8 mouse cellular contexts compared by ENCODE assay signal in genomic region chr17:24687599-24687998, GRCm38 (mm10). TPM values are rescaled to one million over a fixed set of nuclear protein-coding genes. Genes with fewer than 3 reads are reported as not detected.
A peak's percentile ranks its signal among the peaks of the same experiment; 100 is the strongest.
DNase-seq lines count a peak whose midpoint lies in the region; ATAC-seq and TF ChIP-seq lines count a peak whose summit lies in the region.

No protein-coding gene starts in this region.

- H3K79me2 ChIP-seq in liver, adult 2 months (ENCODE audit: control insufficient read depth, insufficient read depth, low read length) = no peaks in the 10 kb centered on the region

- H3K4me3 ChIP-seq in liver, adult 2 months (ENCODE audit: insufficient read depth, low read depth, low read length) = peak overlapping the region; percentile 59; the same call in 1 of the 2 replicates
- peak overlapping the region; percentile 32 for H3K4me3 ChIP-seq in embryonic facial prominence, embryonic 14.5 days (ENCODE audit: low read depth, low read length)
- H3K4me3 ChIP-seq in intestine, embryonic 15.5 days (replicated peaks) = peak overlapping the region; percentile 39
- peak overlapping the region; percentile 19 for H3K4me3 ChIP-seq in neural tube, embryonic 14.5 days (ENCODE audit: low read depth, low read length)

- peak overlapping the region; percentile 13; the same call in 1 of the 2 replicates for H3K9ac ChIP-seq in liver, adult 2 months (ENCODE audit: low read depth, low read length)
- H3K9ac ChIP-seq in embryonic facial prominence, embryonic 14.5 days (ENCODE audit: low read depth, low read length) = peak overlapping the region; percentile 34
- peak overlapping the region; percentile 26; the same call in 1 of the 2 replicates for H3K9ac ChIP-seq in intestine, embryonic 15.5 days
- peak overlapping the region; percentile 25 for H3K9ac ChIP-seq in neural tube, embryonic 14.5 days (replicated peaks; ENCODE audit: low read depth, low read length)

- H3K27ac ChIP-seq in liver, adult 2 months (replicated peaks; ENCODE audit: insufficient read depth, low read depth, low read length) = no peak overlapping the region
- H3K27ac ChIP-seq in embryonic facial prominence, embryonic 14.5 days (replicated peaks; ENCODE audit: low read depth, low read length) = no peak overlapping the region
- no peak overlapping the region for H3K27ac ChIP-seq in intestine, embryonic 15.5 days
- H3K27ac ChIP-seq in neural tube, embryonic 14.5 days (ENCODE audit: low read depth, low read length) = no peak overlapping the region

- H3K4me1 ChIP-seq in liver, adult 2 months (ENCODE audit: control insufficient read depth, insufficient read depth, low read length) = peaks cover 6% of the 10 kb centered on the region; the same call in 1 of the 2 replicates
- H3K4me1 ChIP-seq in embryonic facial prominence, embryonic 14.5 days (ENCODE audit: control insufficient read depth, insufficient read depth, low read length) = peaks cover 9% of the 10 kb centered on the region
- peaks cover 21% of the 10 kb centered on the region for H3K4me1 ChIP-seq in intestine, embryonic 15.5 days (replicated peaks)
- peaks cover 15% of the 10 kb centered on the region; the same call in 1 of the 2 replicates for H3K4me1 ChIP-seq in neural tube, embryonic 14.5 days (ENCODE audit: control insufficient read depth, insufficient read depth, low read length)

- TF ChIP-seq CTCF in liver, adult 2 months (IDR thresholded peaks at IDR 0.05; ENCODE audit: low read depth, low read length) = no peak

- H3K36me3 ChIP-seq in liver, adult 2 months (ENCODE audit: control insufficient read depth, insufficient read depth, low read length) = no peaks in the 10 kb centered on the region
- H3K36me3 ChIP-seq in embryonic facial prominence, embryonic 14.5 days (ENCODE audit: control insufficient read depth, insufficient read depth, low read length) = peaks cover 9% of the 10 kb centered on the region; the same call in 1 of the 2 replicates
- H3K36me3 ChIP-seq in intestine, embryonic 15.5 days = no peaks in the 10 kb centered on the region
- H3K36me3 ChIP-seq in neural tube, embryonic 14.5 days (ENCODE audit: control insufficient read depth, insufficient read depth, low read length) = no peaks in the 10 kb centered on the region

- WGBS in liver, adult 2 months = 27% methylated on average over 23 of the region's 23 CpGs
- 18% methylated on average over 23 of the region's 23 CpGs for WGBS in embryonic facial prominence, embryonic 14.5 days
- WGBS in intestine, embryonic 15.5 days = 19% methylated on average over 23 of the region's 23 CpGs
- WGBS in neural tube, embryonic 14.5 days = 19% methylated on average over 23 of the region's 23 CpGs

- H3K27me3 ChIP-seq in liver, adult 2 months (ENCODE audit: control insufficient read depth, insufficient read depth, low read length) = peaks cover 6% of the 10 kb centered on the region
- H3K27me3 ChIP-seq in embryonic facial prominence, embryonic 14.5 days (replicated peaks; ENCODE audit: control insufficient read depth, insufficient read depth, low read length) = peaks cover 40% of the 10 kb centered on the region
- peaks cover 46% of the 10 kb centered on the region for H3K27me3 ChIP-seq in intestine, embryonic 15.5 days (replicated peaks)
- peaks cover 13% of the 10 kb centered on the region for H3K27me3 ChIP-seq in neural tube, embryonic 14.5 days (ENCODE audit: control insufficient read depth, insufficient read depth, low read length)

- DNase-seq in liver, adult 2 months (ENCODE audit: extremely low read depth, low read depth, low spot score) = no peak
- no peak for DNase-seq in liver
- DNase-seq in embryonic facial prominence, embryonic 14.5 days (ENCODE audit: low spot score) = no peak
- no peak for DNase-seq in urinary bladder, postnatal 14 days (ENCODE audit: low spot score)
- DNase-seq in adrenal gland, adult (ENCODE audit: inconsistent age in 2 of 2, low spot score in 1 of 2) = no peak

- ATAC-seq in embryonic facial prominence, embryonic 14.5 days (ENCODE audit: low read depth) = no peak
- no peak for ATAC-seq in intestine, embryonic 15.5 days
- ATAC-seq in neural tube, embryonic 14.5 days (ENCODE audit: low read depth) = no peak
- ATAC-seq in frontal cortex, adult (ENCODE audit: low TSS enrichment) = no peak

- peak overlapping the region; percentile 54 for H3K4me2 ChIP-seq in embryonic facial prominence, embryonic 14.5 days (ENCODE audit: low read depth, low read length)
- H3K4me2 ChIP-seq in intestine, embryonic 15.5 days (replicated peaks) = peak overlapping the region; percentile 79
- peak overlapping the region; percentile 72 for H3K4me2 ChIP-seq in neural tube, embryonic 14.5 days (ENCODE audit: low read depth, low read length)

- H3K9me3 ChIP-seq in embryonic facial prominence, embryonic 14.5 days (ENCODE audit: control insufficient read depth, low read length) = no peaks in the 10 kb centered on the region
- H3K9me3 ChIP-seq in intestine, embryonic 15.5 days = no peaks in the 10 kb centered on the region
- H3K9me3 ChIP-seq in neural tube, embryonic 14.5 days (ENCODE audit: control insufficient read depth, low read length) = no peaks in the 10 kb centered on the region

- TF ChIP-seq POLR2A in liver, adult 2 months (IDR thresholded peaks at IDR 0.05; ENCODE audit: extremely low read depth, insufficient read depth, low read length) = no peak

RNA-seq across cellular contexts. Expression of gene Syngr3, which starts 2.2 kb away (rescaled TPM):
- 0.09 and 0.13 TPM in 2 replicates for total RNA-seq in liver, adult 2 months (2014; rRNA removed)
- 0.10 TPM in 2 replicates for polyA plus RNA-seq in liver, adult 2 months (2012; rRNA removed)
- polyA plus RNA-seq in embryonic facial prominence, embryonic 14.5 days (2014; fragmentation: Nextera tagmentation; extraction: Ambion mirVana) = 7.7 and 8.2 TPM in 2 replicates
- 7.0 and 7.7 TPM in 2 replicates for polyA plus RNA-seq in intestine, embryonic 15.5 days (2015; fragmentation: Nextera tagmentation; extraction: Ambion mirVana)
- polyA plus RNA-seq in neural tube, embryonic 14.5 days (2014; fragmentation: Nextera tagmentation; extraction: Ambion mirVana) = 154 and 196 TPM in 2 replicates

RNA-seq across cellular contexts. Expression of gene Gfer, which starts 8.4 kb away (rescaled TPM):
- total RNA-seq in liver, adult 2 months (2014; rRNA removed) = 32.6 and 38.2 TPM in 2 replicates
- polyA plus RNA-seq in liver, adult 2 months (2012; rRNA removed) = 49.8 and 51.9 TPM in 2 replicates
- 40.8 and 41.9 TPM in 2 replicates for polyA plus RNA-seq in embryonic facial prominence, embryonic 14.5 days (2014; fragmentation: Nextera tagmentation; extraction: Ambion mirVana)
- 41.8 and 45.9 TPM in 2 replicates for polyA plus RNA-seq in intestine, embryonic 15.5 days (2015; fragmentation: Nextera tagmentation; extraction: Ambion mirVana)
- polyA plus RNA-seq in neural tube, embryonic 14.5 days (2014; fragmentation: Nextera tagmentation; extraction: Ambion mirVana) = 37.0 and 40.1 TPM in 2 replicates

RNA-seq across cellular contexts. Expression of gene Noxo1, which starts 8.4 kb away (rescaled TPM):
- total RNA-seq in liver, adult 2 months (2014; rRNA removed) = 0.37 and 0.40 TPM in 2 replicates
- 2.7 TPM in 2 replicates for polyA plus RNA-seq in liver, adult 2 months (2012; rRNA removed)
- 3.7 and 5.3 TPM in 2 replicates for polyA plus RNA-seq in embryonic facial prominence, embryonic 14.5 days (2014; fragmentation: Nextera tagmentation; extraction: Ambion mirVana)
- polyA plus RNA-seq in intestine, embryonic 15.5 days (2015; fragmentation: Nextera tagmentation; extraction: Ambion mirVana) = 10.3 and 10.4 TPM in 2 replicates
- polyA plus RNA-seq in neural tube, embryonic 14.5 days (2014; fragmentation: Nextera tagmentation; extraction: Ambion mirVana) = 1.3 and 3.3 TPM in 2 replicates

RNA-seq across cellular contexts. Expression of gene Zfp598, which starts 18.1 kb away (rescaled TPM):
- total RNA-seq in liver, adult 2 months (2014; rRNA removed) = 11.1 and 16.0 TPM in 2 replicates
- polyA plus RNA-seq in liver, adult 2 months (2012; rRNA removed) = 67.8 and 106 TPM in 2 replicates
- 23.7 and 25.2 TPM in 2 replicates for polyA plus RNA-seq in embryonic facial prominence, embryonic 14.5 days (2014; fragmentation: Nextera tagmentation; extraction: Ambion mirVana)
- polyA plus RNA-seq in intestine, embryonic 15.5 days (2015; fragmentation: Nextera tagmentation; extraction: Ambion mirVana) = 20.0 and 20.5 TPM in 2 replicates
- polyA plus RNA-seq in neural tube, embryonic 14.5 days (2014; fragmentation: Nextera tagmentation; extraction: Ambion mirVana) = 22.6 and 24.5 TPM in 2 replicates

RNA-seq across cellular contexts. Expression of gene Tbl3, which starts 19.9 kb away (rescaled TPM):
- total RNA-seq in liver, adult 2 months (2014; rRNA removed) = 14.2 and 17.8 TPM in 2 replicates
- 29.4 and 37.9 TPM in 2 replicates for polyA plus RNA-seq in liver, adult 2 months (2012; rRNA removed)
- polyA plus RNA-seq in embryonic facial prominence, embryonic 14.5 days (2014; fragmentation: Nextera tagmentation; extraction: Ambion mirVana) = 50.1 and 67.2 TPM in 2 replicates
- polyA plus RNA-seq in intestine, embryonic 15.5 days (2015; fragmentation: Nextera tagmentation; extraction: Ambion mirVana) = 67.3 and 67.5 TPM in 2 replicates
- 59.9 and 70.1 TPM in 2 replicates for polyA plus RNA-seq in neural tube, embryonic 14.5 days (2014; fragmentation: Nextera tagmentation; extraction: Ambion mirVana)

Comparison
In these comparisons a context has a peak if more than half of its experiments do, and no peak if none do; other contexts are left out.
1. RNA of gene Syngr3, which starts 2.2 kb away (polyA plus RNA-seq): 154 to 196 TPM in neural tube, embryonic 14.5 days; 7.7 to 8.2 TPM in embryonic facial prominence, embryonic 14.5 days, 7.0 to 7.7 TPM in intestine, embryonic 15.5 days and 0.10 TPM in liver, adult 2 months; every median in the first group is over 10 times any median in the second.
2. Peak in every context shown above with its lines, with median percentiles within 50 percentile points of each other: H3K4me3 ChIP-seq, H3K9ac ChIP-seq and H3K4me2 ChIP-seq.